Mouse (Mus musculus): ENCODE measurements around the gene Mpv17l.
"Not testable (repeated sequence)": the region's sequence is repeated elsewhere in the genome, so short reads cannot be mapped to it uniquely, and the experiment has no call there.

The Mpv17l gene

DNA sequence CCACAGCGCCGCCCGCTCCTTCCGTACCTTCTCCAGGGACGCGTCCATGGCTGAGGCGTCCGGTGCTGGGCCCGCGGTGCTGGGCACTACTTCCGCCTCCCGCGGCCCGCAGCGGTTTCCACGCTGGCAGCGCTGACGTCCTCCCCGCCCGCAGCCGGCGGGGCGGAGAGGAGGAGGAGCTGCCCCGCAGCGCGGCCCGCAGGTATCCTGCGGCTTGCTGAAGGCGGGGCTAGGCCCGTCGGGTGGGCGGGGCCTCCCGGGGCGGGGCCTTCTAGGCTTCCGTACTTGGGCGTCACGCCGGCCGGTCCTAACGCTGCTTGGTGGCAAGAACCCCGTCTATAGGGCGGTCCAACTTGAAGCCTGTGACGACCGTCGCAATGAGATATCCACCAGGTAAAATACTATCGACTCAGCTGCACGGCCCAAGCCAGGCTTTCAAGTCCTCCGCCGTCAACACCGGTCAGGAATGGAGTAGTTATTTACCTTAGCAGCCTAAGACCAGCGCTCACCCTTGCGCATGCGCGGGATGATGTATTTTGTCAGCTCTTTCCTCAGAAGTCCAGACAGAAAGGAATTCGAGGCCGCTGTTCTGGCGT lies at the start of gene Mpv17l, which contains the start of gene Pdxdc1:
Gene Mpv17l, plus strand, starts transcription at position 274 of the 596 bp plus-strand sequence.
Gene Pdxdc1, minus strand, starts transcription at position 244 of the 596 bp plus-strand sequence.
- peak; percentile 98 for DNase-seq (ENCODE audit: low spot score)

DNA sequence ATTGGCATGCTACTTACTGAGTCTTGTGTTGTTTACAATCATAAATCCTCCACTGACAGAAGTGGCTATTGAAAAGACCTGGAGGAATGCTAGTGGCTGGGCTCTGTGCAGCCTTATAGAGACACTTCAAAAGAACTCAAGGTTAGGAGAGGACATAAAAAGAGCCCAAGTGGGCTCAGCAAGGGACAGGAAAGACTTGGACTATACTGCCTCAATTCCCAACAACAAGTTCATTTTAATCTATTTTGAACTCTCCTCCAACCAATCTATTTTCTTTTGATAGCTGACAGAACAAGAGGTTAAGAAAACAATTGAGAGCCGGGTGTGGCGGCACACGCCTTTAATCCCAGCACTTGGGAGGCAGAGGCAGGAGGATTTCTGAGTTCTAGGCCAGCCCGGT lies 49.1 kb upstream of the Mpv17l start:
- no peak for DNase-seq (ENCODE audit: low spot score)

DNA sequence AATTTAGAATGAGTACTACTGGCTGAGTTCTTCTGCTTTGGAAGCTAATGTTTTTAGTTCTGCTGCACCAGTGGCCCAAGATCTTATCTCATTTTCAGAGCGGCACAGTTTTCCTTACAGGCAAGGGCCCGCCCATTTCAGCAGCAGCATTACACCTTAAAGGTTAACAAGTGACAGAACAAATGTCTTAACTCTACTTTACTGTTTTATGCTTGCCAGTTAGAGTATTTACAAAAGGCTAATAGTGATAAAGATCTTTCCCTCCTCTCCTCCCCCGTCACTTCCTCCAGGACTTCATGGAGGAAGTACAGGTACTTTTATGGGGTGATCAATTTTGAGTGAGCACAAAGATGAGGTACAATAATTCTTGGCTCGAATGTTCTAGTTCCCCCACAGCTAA lies 36.9 kb upstream of the Mpv17l start:
- DNase-seq (ENCODE audit: low spot score) = peak; percentile 29

DNA sequence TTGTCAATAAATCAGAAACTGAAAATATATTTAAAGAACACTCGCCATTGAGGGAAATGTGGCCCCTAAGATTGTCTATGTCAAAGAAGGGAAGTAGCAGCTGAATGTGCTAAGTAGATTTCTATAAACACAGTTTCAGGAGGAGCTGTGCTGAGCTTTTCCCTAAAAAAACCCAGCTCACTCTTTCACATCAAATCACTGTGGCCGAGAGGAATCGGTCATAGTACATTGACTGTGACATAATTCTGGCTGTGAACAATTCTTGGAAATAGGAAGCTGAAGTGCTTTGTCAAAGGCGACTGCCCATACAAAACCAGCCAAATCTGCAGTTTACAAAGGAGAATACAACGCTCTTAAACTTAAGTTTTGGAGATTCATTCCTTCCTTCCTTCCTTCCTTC lies 36.3 kb upstream of the Mpv17l start:
- no peak for DNase-seq (ENCODE audit: low spot score)

DNA sequence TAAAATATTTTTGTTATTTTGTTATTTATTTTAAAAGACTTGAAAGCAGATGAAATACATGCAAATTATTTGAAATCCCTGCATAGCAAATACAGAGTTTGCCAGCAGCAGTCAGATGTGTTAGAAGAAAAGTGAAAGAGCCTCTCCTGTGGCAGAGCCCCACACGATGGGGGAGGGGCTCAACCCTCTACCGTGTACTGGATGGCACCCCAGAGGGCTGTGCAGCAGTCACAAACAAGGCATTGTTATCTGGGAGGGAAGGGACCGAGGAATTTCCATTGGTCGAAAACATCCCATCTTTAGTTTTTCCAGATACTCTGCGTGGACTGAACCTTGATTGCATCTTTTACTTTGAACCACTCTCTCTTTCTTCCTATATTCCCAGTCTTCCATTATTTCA lies 35.6 kb upstream of the Mpv17l start:
- DNase-seq (ENCODE audit: low spot score) = not testable (repeated sequence)

DNA sequence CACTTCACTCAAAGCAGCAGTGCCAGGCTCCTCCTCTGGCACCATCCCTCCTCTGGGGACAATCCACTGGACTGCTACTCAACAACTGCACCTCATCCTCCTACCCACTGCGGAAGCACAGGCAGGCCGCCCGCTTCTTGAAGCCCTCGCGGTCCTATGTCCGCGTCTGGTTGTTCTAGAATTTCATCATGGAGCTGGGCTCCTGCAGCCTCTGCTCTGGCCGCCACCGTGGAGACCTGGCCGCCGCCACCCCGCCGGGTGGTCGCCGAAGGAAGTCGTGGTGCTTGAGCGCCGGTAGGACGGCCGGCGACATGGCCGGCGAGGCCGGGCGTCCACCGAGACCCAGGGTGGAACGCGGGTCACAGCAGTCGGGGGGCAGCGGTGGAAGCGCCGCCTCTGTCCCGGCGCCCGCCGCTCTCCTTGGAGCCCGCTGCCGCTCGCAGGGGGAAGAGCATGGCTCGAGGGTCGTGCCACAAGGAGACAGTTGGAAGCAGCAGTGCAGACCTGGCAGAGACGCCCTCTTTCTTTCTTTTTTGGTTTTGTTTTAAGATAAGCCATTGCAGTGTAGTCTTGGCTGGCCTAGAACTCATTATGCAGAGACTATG lies 34.9 kb upstream of the Mpv17l start:
- DNase-seq (ENCODE audit: low spot score) = peak; percentile 2

DNA sequence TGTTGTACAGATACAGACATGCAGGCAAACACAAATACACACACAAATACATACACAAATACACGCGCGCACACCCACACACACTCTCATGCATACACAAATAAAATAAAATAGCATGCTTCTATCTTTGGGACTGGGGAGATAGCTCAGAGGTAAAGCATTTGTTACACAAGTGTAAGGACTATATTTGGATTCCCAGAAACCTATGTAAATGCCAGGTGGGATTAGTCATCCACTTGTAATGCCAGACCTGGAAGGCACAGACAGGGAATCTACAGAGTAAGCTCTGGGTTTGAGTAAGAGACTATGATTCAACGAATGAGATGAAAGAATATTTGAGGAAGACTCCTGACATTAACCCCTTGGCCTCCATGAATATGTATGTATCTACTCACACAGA lies 27.5 kb upstream of the Mpv17l start:
- no peak for DNase-seq (ENCODE audit: low spot score)

DNA sequence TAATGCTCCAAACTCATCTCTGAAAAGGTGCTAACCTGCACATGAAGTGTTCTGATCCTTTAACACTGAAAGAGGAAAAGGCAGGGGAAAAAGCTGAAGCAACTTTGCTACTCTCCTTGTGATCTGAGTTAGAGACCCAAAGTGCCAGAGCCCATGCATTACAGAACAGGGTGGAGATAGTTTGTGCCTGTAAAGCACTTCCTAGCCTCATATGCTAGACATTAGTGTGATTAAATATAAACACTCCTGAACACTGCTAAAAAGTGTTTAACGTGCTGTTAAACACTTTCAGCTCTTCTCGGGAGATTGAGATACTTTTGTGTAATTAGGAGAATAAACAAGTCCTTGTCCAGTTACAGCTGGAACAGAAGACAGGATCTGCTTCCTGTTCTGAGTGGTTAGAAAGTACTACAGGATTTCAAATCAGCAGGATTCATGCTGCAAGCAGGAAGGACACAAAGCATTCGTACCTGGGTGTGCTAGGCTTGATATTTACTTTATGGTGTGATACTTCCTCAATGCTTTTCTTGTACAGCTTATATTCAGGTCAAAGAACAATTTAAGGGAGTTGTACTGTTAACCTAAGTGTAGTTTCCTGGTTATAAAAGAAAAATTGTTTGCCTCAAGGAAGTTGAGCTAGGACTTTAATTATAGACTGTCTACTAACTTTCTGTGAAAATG lies 19.7 kb upstream of the Mpv17l start:
- no peak for DNase-seq (ENCODE audit: low spot score)

DNA sequence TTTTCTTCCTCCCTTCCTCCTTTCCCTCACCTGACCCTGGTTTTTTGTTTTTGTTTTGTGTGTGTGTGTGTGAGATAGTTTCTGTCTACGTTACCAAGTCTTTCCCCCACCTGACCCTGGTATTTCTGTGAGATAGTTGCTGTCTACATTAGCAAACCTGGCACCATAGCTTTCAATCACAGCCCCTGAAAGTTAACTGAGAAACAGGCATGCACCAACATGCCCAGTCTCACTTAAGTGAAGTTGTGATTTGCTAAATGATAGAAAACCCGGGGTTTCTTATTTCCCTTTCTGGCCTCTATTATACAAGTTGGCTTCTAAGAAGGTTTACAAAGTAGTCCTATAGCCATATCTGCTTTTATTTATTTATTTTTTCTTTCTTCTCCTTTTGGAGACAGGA lies 12.5 kb upstream of the Mpv17l start:
- no peak for DNase-seq (ENCODE audit: low spot score)

DNA sequence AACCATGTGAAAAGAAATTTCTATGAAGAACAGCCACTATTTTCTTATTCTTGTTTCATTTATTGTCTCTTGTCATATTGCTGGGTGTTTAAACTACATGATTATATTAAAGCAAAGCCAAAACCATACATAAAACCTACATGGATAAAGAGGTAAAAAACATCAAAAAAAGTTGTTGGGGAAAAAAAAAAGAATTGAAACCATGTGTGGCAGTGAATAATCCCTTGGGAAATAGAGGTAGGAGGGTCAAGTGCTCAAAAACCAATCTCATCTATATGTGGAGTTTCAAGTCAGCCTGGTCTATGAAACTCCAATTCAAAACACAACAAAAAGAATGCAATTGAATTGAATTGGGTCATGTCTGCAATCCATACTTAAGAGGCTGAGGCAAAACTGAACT lies 10.1 kb upstream of the Mpv17l start:
- DNase-seq (ENCODE audit: low spot score) = no peak

DNA sequence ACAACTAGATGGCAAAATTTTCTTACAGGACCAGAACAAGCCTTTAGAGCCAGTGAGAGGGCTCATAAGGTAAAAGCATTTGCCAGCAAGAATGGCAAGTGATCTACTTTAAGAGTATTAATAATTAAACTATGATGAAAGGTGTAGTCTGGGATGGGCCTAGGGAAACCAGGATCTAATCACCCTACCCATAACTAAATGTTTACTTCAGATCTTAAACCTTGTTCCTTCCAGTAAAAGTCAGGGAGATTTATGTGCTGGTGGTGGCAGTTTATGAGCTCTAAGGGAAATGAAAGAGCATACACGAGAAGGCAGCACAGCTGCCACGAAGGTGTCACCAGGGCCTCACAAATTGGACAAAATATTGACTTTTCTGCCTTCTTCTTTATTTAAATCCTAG lies 8.9 kb upstream of the Mpv17l start:
- DNase-seq (ENCODE audit: low spot score) = no peak

DNA sequence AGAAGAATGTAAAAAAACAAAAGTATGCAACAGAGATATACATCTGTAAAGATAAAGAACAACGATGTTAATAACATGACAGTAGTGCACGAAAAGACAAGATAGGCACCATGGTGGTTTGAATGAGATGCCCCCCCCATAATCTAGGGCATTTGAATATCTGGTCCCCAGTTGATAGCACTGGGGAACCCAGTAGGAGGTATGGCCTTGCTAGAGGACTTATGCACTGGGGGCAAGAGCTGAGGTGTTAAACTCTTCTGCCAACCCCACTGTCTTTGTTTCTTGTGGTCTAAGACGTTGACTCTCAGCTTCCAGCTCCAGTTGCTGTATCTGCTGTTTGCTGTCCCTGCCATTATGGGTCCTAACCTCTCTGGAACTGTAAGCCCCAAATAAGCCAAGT lies 7.2 kb upstream of the Mpv17l start:
- DNase-seq (ENCODE audit: low spot score) = no peak

DNA sequence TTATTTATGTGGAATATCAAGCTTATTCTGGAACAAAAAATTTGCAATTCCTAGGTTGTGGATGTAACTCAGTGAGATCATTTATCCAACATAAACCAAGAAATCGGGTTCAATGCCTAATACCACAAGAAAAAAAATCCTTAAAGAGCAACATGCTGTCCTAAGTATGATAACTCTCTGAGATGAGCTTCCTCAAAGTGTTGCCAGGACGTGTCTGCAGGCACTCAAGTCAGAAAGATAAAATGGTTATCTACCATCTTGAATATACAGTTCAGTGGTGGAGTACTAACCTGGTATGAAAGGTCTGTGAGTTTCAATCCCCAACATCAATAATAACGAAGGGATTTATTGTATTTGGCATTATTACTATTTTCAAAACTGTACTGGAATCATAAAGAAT lies 6.6 kb upstream of the Mpv17l start:
- DNase-seq (ENCODE audit: low spot score) = no peak

DNA sequence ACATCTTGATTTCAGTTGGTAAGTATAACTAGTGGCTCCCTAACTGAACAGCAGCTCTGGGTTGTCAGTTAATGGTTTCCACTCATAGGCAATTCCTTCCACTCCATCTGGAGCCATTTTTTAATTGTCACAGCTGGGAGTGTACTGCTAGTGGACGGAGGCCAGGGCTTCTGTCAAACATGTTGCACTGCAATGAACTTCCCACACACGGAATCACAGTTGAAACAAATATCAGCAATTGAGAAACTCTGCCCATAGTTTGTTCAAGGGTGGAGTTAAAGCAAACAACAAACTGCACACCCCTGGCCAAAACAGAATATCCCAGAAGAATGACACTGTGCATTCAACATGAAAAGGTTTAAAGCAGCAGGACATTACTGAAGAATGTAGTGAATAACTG lies 4.0 kb upstream of the Mpv17l start:
- DNase-seq (ENCODE audit: low spot score) = no peak

DNA sequence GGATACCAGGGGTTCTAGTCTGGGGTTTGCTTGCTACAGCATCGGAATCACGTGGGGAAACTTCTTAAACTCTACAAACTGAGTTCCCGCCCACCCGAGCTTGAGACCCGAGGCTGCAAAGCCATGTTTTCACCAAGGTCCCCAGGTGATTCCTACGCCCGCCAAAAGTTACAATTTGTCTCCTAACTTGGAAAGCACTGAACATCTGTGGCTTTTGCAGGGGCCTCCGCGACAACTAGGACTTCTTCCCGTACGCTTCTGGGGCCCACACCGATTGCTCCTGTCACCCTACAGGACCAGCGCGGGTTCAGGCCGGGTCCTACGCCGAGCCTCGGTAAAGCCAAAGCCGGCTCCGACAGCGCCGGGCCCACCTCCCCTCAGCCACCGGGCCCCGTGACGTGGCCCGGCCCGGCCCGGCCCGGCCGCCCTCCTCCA lies 547 bp upstream of the Mpv17l start:
- no peak for DNase-seq (ENCODE audit: low spot score)

DNA sequence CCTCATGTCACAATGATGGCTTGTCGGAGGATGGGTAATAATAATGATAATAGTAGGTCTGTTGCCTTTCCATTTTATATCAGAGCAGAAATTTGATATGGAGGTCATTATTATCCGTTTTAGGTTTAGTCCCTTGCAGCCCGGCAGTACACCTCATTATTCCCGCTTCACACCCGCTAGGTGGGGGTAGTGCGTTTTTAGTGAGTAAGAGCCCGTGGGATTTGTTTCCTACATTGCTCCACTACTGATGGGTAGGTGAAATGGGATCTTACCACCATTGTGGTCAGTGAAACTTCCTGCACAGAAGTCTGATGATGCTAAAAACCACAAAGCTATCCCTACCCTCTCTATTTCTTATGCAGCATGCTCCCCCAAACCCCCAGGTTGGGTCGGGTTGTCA lies 527 bp downstream of the Mpv17l start:
- DNase-seq (ENCODE audit: low spot score) = no peak

DNA sequence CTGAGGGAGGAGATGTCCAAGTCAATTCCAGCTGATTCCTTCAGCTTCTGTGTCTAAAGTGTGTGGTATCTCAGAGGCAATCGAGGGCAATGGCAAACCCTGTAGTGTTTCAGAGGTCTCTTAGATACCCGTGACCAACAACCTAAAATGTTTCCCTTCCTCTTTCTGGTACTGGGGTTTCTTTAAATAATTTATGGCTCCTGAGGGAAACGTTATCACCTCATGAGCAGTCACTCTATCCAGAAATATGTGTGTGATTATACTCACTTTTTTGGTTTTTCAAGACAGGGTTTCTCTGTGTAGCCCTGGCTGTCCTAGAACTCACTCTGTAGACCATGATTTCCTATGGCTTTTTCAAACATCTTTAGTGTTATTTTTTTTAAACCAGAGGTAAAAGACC lies 4.3 kb downstream of the Mpv17l start:
- no peak for DNase-seq (ENCODE audit: low spot score)

DNA sequence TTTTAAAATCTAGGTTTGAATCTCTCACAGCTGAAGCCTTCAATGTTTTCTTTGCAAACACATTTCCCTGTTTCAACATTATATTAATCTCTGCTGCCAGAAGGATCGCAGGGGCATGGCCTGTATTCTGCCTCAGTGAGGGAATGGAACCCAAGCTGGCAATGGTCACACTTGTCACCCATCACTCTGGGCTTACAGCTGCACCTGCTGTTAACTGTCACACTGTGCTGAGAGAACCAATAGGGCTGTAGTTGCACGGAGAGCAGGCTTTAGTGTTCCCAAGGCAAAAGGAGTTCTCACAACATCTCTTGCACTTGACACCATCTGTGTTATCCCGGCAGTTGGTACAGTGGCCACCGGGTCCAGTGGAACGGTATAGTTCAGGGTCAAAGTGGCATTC lies 17.1 kb downstream of the Mpv17l start:
- DNase-seq (ENCODE audit: low spot score) = no peak

DNA sequence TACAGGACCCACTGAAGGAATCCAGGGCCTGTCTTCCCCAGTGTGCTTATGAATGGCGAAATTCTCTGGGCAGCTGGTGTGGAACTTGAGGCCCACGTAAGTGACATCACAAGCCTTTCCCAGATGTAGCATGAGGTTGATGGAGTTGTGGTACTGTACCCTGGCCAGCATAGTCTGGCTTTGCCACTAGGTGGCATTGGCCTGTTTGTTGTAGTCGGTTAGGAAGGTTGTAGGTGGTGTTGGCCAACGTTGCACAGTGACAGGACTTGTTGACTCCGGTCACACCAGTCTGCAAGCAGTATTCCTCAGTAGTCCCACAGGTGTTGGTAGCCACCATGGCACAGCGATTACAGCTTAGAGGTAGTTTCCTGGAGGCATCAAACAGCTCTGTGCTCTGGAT lies 18.1 kb downstream of the Mpv17l start:
- DNase-seq (ENCODE audit: low spot score) = no peak

DNA sequence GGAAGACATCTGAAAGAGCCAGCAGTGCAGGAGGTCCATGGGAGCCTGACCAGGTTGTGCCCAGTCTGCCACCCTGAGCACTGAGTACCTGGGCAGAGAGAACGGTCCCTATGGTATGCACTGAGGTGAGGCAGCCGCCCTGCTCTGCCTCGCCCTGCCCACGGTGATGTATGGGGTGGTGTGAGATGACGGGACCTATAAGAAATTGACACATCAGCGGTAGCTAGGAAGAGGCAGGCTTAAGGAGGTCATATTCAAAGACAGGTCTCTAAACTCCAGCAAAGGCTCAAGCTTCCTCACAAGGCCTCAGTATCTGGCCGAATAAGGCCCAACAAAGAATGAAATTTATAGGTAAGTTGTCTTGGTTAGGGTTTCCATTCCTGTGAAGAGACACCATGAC lies 18.8 kb downstream of the Mpv17l start:
- DNase-seq (ENCODE audit: low spot score) = no peak

DNA sequence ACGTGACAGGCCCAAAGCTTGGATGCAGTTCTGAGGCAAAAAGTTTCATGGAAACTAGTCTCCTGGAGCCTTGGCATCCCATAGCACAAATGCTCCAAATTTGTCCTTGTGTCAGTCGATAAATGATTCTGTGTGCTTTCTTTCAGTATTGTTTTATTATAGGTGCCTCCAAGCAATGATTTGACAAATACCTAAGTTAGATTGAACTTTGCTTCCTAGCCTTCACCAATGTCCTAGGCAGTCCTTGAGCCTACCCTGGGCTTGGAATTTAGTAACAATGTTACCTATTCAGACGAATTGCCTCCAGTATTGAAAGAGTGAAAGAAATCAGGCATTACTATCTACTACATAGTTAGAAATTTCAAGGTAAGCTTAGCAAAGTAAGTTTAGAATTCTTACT lies 19.5 kb downstream of the Mpv17l start:
- DNase-seq (ENCODE audit: low spot score) = not testable (repeated sequence)

DNA sequence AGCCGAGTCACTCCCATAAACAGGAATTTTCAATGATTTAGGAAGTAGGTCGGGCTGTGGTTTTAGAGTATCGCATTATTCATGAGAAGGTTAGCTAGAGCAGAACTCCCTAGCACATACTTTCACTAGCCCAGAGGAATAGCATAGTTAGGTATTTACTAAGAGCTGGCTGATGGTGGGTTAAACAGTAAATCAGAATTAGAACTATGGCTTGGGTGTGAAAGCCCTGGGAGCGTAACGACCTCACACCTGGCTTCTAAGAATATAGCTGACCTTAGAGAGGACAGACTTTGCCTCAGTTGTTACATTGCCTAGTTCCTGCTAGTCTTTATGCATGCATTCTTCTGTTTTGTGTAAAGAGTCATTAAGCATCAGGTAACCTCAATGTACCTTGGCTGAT lies 20.0 kb downstream of the Mpv17l start:
- not testable (repeated sequence) for DNase-seq (ENCODE audit: low spot score)

DNA sequence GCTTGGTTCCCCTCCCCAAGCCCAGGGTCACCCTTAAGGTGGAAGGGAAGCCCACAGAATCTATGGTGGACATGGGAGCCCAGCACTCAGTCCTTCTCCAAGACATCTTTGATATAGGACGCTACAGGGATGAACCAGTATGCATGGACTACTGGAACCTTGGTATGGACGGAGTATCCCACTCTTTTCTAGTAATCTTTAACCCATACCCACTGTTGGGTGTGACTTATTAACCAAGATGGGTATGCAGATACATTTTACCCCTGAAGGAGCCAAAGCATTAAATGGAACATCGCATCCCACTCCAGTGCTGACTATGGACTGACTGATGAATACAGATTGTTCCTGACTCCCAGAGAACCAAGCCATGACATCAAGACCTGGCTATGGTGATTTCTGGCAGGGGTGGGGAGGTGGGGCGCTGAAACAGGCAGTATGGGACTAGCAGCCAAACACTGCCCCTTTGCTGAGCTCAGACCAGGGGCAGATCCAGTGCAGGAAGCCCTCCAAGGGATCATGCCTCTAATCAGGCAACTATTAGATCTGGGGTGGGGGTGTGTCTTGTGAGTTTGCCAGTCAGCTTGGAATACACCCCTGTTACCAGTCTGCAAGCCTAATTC lies 24.6 kb downstream of the Mpv17l start:
- no peak for DNase-seq (ENCODE audit: low spot score)
